Mouse (Mus musculus) intestine, postnatal 0 days (tissue): ENCODE measurements at regions not wholly inside any gene's neighbourhood (a gene's known extent, or its start where the extent isn't known, plus 50 kb on each side); places are given as distances from the start of the nearest gene placed in this dataset.
A peak's percentile ranks its signal among the peaks of the same experiment; 100 is the strongest.

ENCODE experiments used
- ATAC-seq: fragments of 200-750 bp; cut with Nextera tagmentation; 2 replicates; pipeline ENCODE4 v1.8.0; 2017; ENCODE audit warnings: mild to moderate bottlenecking, moderate TSS enrichment, moderate library complexity
- H3K27ac ChIP-seq: fragments of 300-500 bp; sonication (generic); 2 replicates; pipeline ENCODE4 v1.5.1; 2014; ENCODE audit warnings: mild to moderate bottlenecking, low read depth, low read length, moderate library complexity
- H3K27me3 ChIP-seq: fragments of 300-500 bp; sonication (generic); replicated peaks from 2 replicates; pipeline ENCODE4 v1.6.1; 2014; ENCODE audit warnings: low read length, mixed read lengths; ENCODE audit not compliant: control insufficient read depth, insufficient read depth
- H3K36me3 ChIP-seq: fragments of 300-500 bp; sonication (generic); 2 replicates; pipeline ENCODE4 v1.6.1; 2014; ENCODE audit warnings: mild to moderate bottlenecking, moderate library complexity; ENCODE audit not compliant: control insufficient read depth, insufficient read depth
- H3K4me1 ChIP-seq: fragments of 300-500 bp; sonication (generic); replicated peaks from 2 replicates; pipeline ENCODE4 v1.6.1; 2014; ENCODE audit warnings: antibody characterized with exemption, low read length, mixed read lengths; ENCODE audit not compliant: control insufficient read depth, insufficient read depth
- H3K4me2 ChIP-seq: fragments of 300-500 bp; sonication (generic); replicated peaks from 2 replicates; pipeline ENCODE4 v1.6.1; 2014; ENCODE audit warnings: low read depth, mild to moderate bottlenecking, moderate library complexity
- H3K4me3 ChIP-seq: fragments of 300-500 bp; sonication (generic); 2 replicates; pipeline ENCODE4 v1.5.1; 2014; ENCODE audit warnings: low read depth, low read length
- H3K9ac ChIP-seq: fragments of 300-500 bp; sonication (generic); 2 replicates; pipeline ENCODE4 v1.6.1; 2014; ENCODE audit warnings: mild to moderate bottlenecking, low read depth, low read length
- H3K9me3 ChIP-seq: fragments of 300-500 bp; sonication (generic); 2 replicates; pipeline ENCODE4 v1.6.1; 2016; ENCODE audit warnings: mixed run types; ENCODE audit not compliant: control insufficient read depth
- CTCF ChIP-seq: sonication (generic); IDR thresholded peaks from 2 replicates; pipeline ENCODE4 v1.5.1; 2016; ENCODE audit warnings: low read depth, mild to moderate bottlenecking, control low read depth, antibody characterized with exemption, moderate library complexity
- WGBS: fragments of 180-500 bp; shearing (Covaris S2); extraction: QIAGEN DNeasy Blood & Tissue Kit; methylation state at CpG from one replicate; pipeline ENCODE4 v1.1.7; 2014; 5-methylcytosine and 5-hydroxymethylcytosine counted together

DNA sequence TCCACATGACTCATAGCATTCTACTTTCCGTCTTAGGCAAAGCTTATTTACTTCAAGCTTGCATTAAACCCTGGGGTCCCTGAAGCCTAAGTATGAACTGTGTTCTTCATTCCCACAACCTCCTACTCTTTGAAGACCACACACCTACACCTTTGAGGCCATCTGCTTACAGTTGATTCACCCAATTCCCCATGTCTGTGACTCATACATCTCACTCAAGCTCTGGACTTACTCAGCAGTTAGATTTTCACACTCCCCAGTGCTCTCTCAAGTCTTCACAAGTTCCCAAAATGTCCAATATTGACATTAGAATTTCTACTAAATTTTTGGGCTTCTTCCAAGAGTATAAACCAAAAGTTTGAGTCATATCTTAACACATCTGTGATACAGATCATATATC is 266.6 kb upstream of the Sorcs1 start:
- Histone ChIP-seq H3K4me1 (no peaks in the 10 kb centered on the region), H3K4me2 (no peak overlapping the region), H3K27ac (no peak overlapping the region), H3K36me3 (no peaks in the 10 kb centered on the region), H3K9me3 (no peaks in the 10 kb centered on the region), H3K9ac (no peak overlapping the region), H3K27me3 (no peaks in the 10 kb centered on the region), H3K4me3 (no peak overlapping the region)
- no peak for TF ChIP-seq CTCF
- WGBS = 88% methylated on average over 1 of the region's 1 CpGs
- ATAC-seq = no peak

DNA sequence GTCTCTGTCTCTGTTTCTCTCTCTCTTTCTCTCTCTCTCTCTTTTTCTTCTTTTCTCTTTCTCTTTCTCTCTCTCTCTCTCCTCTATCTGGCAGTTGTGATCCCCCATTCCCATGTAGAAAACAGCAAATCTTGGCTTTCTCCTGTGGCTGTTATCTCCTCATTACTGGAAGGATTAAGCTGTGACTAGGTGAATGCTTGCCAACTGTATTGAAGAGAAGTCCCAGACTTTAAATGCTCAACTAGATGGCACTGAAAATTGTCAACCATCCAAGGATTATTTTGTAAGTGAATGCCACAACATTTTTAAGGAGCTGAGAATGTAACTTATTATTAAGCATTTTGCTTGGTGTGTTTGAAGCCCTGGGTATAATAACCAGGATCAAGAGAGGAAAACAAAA is 233.2 kb upstream of the Sorcs1 start:
- no peak for TF ChIP-seq CTCF
- Histone ChIP-seq H3K4me1 (no peaks in the 10 kb centered on the region), H3K4me2 (no peak overlapping the region), H3K9ac (no peak overlapping the region), H3K9me3 (no peaks in the 10 kb centered on the region), H3K36me3 (no peaks in the 10 kb centered on the region), H3K27me3 (no peaks in the 10 kb centered on the region), H3K27ac (no peak overlapping the region), H3K4me3 (no peak overlapping the region)
- no peak for ATAC-seq

DNA sequence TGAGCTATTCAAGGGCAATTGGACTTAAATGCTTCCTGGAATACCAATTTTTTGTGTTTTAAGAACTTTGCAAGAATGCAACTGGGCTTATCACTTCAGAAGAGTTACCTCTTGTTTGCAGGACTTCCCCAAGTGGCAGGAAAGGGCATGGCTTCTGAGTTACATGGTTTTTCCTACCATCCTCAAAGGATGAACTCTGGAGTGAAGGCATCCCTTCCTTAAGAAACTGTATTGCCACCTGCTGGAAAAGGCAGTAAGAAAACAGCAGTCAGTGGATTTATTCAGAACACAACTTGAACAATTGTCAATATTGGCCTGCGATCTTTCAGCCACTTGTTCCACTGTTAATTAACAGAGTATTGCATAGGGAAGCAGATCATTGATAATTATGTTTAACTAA is 232.2 kb upstream of the Sorcs1 start:
- Histone ChIP-seq H3K4me1 (no peaks in the 10 kb centered on the region), H3K4me2 (no peak overlapping the region), H3K4me3 (no peak overlapping the region), H3K36me3 (no peaks in the 10 kb centered on the region), H3K9me3 (no peaks in the 10 kb centered on the region), H3K9ac (no peak overlapping the region), H3K27ac (no peak overlapping the region), H3K27me3 (no peaks in the 10 kb centered on the region)
- 88% methylated on average over 1 of the region's 1 CpGs for WGBS
- ATAC-seq = no peak
- TF ChIP-seq CTCF = peak; percentile 27

DNA sequence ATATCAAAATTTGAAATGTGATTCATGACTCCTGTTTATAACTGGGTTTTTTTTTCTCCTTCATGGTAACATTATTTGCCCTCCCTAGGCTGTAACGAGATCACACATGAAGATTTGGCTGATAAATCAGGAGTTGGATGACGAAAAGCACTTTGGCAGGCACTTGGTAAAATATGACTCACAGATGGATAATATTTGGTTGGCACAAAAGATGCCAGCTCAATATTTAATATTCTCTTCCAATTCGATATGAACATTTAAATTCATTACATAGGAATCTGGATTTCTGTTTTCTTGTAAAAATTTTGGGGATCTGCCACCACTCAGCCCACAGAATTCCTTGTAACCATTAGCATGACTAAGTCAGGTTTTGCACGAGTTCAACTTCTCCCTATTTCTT is 230.3 kb upstream of the Sorcs1 start:
- 73% methylated on average over 4 of the region's 4 CpGs for WGBS
- H3K9ac ChIP-seq = no peak overlapping the region
- no peak overlapping the region for H3K4me3 ChIP-seq
- H3K4me2 ChIP-seq = no peak overlapping the region
- no peak for TF ChIP-seq CTCF
- H3K9me3 ChIP-seq = no peaks in the 10 kb centered on the region
- H3K27me3 ChIP-seq = no peaks in the 10 kb centered on the region
- H3K4me1 ChIP-seq = no peaks in the 10 kb centered on the region
- no peak overlapping the region for H3K27ac ChIP-seq
- no peaks in the 10 kb centered on the region for H3K36me3 ChIP-seq
- ATAC-seq = no peak

- WGBS = 83% methylated on average over 3 of the region's 3 CpGs
- no peak for ATAC-seq
- H3K4me3 ChIP-seq = no peak overlapping the region
- no peaks in the 10 kb centered on the region for H3K36me3 ChIP-seq
- no peaks in the 10 kb centered on the region for H3K9me3 ChIP-seq
- no peak overlapping the region for H3K27ac ChIP-seq
- TF ChIP-seq CTCF = no peak
- H3K27me3 ChIP-seq = no peaks in the 10 kb centered on the region
- no peak overlapping the region for H3K9ac ChIP-seq
- H3K4me2 ChIP-seq = no peak overlapping the region
- H3K4me1 ChIP-seq = no peaks in the 10 kb centered on the region
Observed at GRCm38 (mm10) chr19:50893755-50894154, 215.3 kb upstream of the Sorcs1 start.

DNA sequence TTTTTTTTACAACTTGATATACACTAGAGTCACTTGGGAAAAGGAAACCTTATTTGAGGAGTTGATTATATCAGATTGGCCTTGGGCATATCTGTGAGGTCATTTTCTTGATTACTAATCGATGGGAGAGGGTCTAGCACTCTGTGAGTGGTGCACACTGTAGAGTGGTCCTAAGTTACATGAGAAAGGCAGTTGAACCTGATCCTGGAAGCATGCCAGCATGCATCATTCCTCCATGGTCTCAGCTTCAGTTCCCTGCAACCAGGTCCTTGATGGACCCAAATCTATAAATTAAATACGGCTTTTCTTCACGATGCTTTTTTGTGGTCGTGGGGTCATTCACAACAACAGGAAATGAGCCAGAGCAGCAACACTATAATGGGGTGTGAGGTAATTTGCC is 194.2 kb upstream of the Sorcs1 start:
- ATAC-seq = no peak
- H3K9me3 ChIP-seq = no peaks in the 10 kb centered on the region

GRCm38 (mm10) chr19:50872144-50872543 is 193.7 kb upstream of the Sorcs1 start:
- no peak overlapping the region for H3K4me3 ChIP-seq
- H3K27me3 ChIP-seq = no peaks in the 10 kb centered on the region
- H3K4me1 ChIP-seq = no peaks in the 10 kb centered on the region
- no peak for ATAC-seq
- no peak overlapping the region for H3K9ac ChIP-seq
- 68% methylated on average over 2 of the region's 2 CpGs for WGBS
- no peaks in the 10 kb centered on the region for H3K36me3 ChIP-seq
- H3K27ac ChIP-seq = no peak overlapping the region
- H3K4me2 ChIP-seq = no peak overlapping the region
- TF ChIP-seq CTCF = no peak
- no peaks in the 10 kb centered on the region for H3K9me3 ChIP-seq

More for the DNA sequence above, 194.2 kb upstream of the Sorcs1 start:
- no peak overlapping the region for H3K27ac ChIP-seq
- H3K27me3 ChIP-seq = no peaks in the 10 kb centered on the region
- WGBS = 76% methylated on average over 4 of the region's 4 CpGs
- TF ChIP-seq CTCF = no peak
- H3K4me1 ChIP-seq = no peaks in the 10 kb centered on the region
- H3K9ac ChIP-seq = no peak overlapping the region
- no peaks in the 10 kb centered on the region for H3K36me3 ChIP-seq
- no peak overlapping the region for H3K4me2 ChIP-seq
- no peak overlapping the region for H3K4me3 ChIP-seq
